8 mouse cellular contexts compared by ENCODE assay signal in the genomic region with DNA sequence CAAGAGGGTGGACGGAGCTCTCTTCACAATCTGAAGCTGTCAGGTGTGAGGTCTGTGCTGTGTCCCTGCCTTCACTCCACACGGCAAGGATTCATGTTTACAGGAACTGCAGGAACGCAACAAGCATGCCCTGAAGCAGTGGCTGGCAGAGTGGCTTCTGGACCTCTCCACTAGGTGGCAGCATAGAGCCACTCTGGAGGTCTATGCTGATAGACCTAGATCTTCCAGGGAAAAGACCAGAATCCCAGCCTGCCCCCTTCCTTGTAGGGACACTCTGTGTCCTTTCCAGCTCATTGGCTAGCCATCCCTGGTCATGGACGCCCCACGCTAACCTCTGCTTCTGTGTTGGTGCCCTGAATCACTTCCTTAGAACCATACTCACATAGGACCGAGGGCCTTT.
A peak's percentile ranks its signal among the peaks of the same experiment; 100 is the strongest.
DNase-seq lines count a peak whose midpoint lies in the region; ATAC-seq lines count a peak whose summit lies in the region.

No protein-coding gene starts in this region.

- H3K4me1 ChIP-seq in megakaryocyte, embryonic 14.5 days: peaks cover 27% of the 10 kb centered on the region

- H3K27me3 ChIP-seq in megakaryocyte, embryonic 14.5 days (replicated peaks): peaks cover 28% of the 10 kb centered on the region

- ATAC-seq in activated CD4-positive, CD25-positive, alpha-beta regulatory T cell, adult 4 months: peak; percentile 60
- peak; percentile 79 for ATAC-seq in common myeloid progenitor, adult 5-6 weeks (replicated peaks; ENCODE audit: low read depth, poor library complexity, severe bottlenecking)

- peaks cover 27% of the 10 kb centered on the region for H3K36me3 ChIP-seq in megakaryocyte, embryonic 14.5 days (replicated peaks; ENCODE audit: low read length)

- H3K9me3 ChIP-seq in megakaryocyte, embryonic 14.5 days: no peaks in the 10 kb centered on the region

- peak; percentile 37 to 55 for DNase-seq in gastrocnemius, adult 8-10 months (ENCODE audit: low spot score in 2 of 2)
- peak; percentile 61 for DNase-seq in hindlimb bud, embryonic 11.5 days (ENCODE audit: extremely low spot score, low read depth, low spot score)
- DNase-seq in left cerebral cortex, adult 18-20 months (ENCODE audit: low spot score in 2 of 2): peak; percentile 84 to 89
- DNase-seq in right cerebral cortex, adult 2 months (ENCODE audit: low spot score in 2 of 2): peak; percentile 86 to 90
- peak; percentile 88 for DNase-seq in urinary bladder, postnatal 14 days (ENCODE audit: low spot score)

- H3K4me3 ChIP-seq in megakaryocyte, embryonic 14.5 days (replicated peaks): peak overlapping the region; percentile 57

Comparison
In these comparisons a context has a peak if more than half of its experiments do, and no peak if none do; other contexts are left out.
1. Peak in every context shown above with its lines: DNase-seq, ATAC-seq and H3K4me3 ChIP-seq.